Mouse (Mus musculus) megakaryocyte-erythroid progenitor cell, adult 5 weeks (primary cell): Measurements from ENCODE around the gene Hoxc4. TPM values are rescaled to one million over a fixed set of nuclear protein-coding genes. Genes with fewer than 3 reads are reported as not detected.

Source experiments
- polyA plus RNA-seq: library from polyadenylated mRNA; stranded (reverse); fragments of >175 nt; gene quantifications from 2 replicates; pipeline ENCODE4 v1.2.3, GENCODE M21; 2012

Hoxc4 gene
- 0.03 and 0.04 TPM in 2 replicates for polyA plus RNA-seq

DNA sequence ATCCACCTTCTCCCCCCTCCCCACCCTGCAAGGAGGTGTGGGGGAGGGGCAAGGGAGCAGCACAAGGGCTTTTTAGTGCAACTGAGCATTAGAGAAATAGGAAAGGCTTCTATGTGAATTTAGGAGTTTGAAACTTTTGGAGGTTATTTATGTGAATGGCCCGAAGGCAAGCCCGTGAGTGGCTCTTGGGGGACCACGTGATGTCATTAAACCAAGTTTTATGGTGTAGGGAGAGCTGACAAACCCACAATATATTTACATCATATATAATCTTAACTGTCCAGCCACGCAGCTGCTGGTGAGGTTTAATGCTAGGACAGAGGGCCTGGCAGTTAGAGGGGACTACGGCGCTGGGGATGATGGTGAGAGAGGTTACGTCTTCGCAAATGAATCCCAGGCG is at the start of gene Hoxc4:
TSS of gene Hoxc4 (plus strand) at position 299 of the 400 bp plus-strand sequence.

DNA sequence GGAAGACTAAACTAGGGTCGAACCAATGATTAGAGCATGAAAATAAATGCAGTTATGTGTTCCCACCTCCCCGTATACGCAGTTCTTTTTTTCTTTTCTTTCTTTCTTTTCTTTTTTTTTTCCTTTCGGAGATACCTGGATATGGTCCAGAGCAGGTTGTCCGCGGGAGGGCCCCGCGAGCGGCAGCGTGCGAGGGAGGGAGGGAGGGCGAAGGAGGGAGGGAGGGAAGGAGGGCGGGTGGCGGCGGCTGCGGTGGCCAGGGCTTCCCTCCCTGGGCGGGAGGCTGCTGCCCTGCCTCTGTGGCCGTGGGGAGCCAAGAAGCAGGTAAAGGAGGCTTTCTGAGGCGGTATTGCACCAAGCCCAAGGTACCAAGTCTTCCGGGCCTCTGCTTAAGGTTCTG is 42.6 kb upstream of the Hoxc4 start, which contains the start of gene Hoxc9:
TSS of gene Hoxc9 (plus strand) at position 269 of the 400 bp plus-strand sequence.

DNA sequence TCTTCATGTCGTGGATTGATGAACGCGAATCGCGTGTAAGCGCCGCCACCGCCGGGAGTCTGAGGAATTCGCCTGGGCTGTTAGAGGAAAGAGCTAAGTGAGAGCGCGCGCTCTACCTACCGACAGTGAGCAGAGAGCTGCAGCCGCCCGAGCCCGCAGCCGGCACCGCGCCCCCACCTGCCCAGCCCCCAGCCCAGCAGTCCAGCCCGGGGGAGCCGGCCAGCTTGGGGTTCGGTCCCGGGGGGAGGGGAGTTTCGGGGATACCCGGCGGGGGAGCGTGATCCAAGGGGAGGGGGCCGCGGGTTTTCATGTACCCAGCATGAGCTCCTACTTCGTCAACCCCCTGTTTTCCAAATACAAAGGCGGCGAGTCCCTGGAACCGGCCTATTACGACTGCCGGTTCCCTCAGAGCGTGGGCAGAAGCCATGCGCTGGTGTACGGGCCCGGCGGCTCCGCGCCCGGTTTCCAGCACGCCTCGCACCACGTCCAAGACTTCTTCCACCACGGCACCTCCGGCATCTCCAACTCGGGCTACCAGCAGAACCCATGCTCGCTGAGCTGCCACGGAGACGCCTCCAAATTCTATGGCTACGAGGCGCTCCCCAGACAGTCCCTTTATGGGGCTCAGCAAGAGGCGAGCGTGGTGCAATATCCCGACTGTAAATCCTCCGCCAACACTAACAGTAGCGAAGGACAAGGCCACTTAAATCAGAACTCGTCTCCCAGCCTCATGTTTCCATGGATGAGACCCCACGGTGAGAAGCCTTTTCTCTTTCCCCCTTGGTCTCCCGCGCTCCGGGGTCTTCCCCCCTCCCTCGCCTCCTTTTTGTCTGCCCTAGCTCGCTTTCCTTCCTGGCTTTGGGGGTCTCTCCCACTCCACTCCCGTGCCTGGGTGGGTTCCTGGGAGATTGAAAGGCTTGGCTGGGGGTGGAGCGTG is 28.0 kb upstream of the Hoxc4 start, which contains the start of gene Hoxc8:
TSS of gene Hoxc8 (plus strand) at position 147 of the 937 bp plus-strand sequence.

DNA sequence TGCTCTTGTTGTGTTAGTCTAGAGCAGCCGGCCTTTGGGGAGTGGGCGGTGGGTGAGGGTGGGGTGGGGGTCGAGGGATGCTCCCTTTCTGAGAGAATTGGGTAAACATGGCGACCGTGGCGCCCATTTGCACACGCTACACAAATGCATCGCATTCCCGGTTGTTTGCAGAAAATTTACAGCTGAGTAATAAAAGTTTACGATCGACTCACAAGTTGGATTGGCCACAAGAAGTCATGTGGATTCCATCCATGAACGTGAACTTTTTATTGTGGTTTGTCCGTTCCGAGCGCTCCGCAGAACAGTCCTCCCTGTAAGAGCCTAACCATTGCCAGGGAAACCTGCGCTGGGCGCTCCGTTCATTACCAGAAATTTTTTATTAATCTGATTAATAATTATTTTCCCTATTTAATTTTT is 20.8 kb upstream of the Hoxc4 start, which contains the start of gene Hoxc6:
TSS of gene Hoxc6 (plus strand) at position 319 of the 417 bp plus-strand sequence.

Other genes with a start within 250 kb of the Hoxc4 start
- 0.04 TPM in 1 of 2 replicates, not detected in the other for gene Hoxc13, start 97.8 kb upstream of the Hoxc4 start, polyA plus RNA-seq
- not detected in 2 replicates for gene Hoxc12, start 82.2 kb upstream of the Hoxc4 start, polyA plus RNA-seq
- not detected in 2 replicates for gene Hoxc11, start 64.5 kb upstream of the Hoxc4 start, polyA plus RNA-seq
- gene Hoxc10, start 52.1 kb upstream of the Hoxc4 start, polyA plus RNA-seq: not detected in 2 replicates
- 0.03 TPM in 1 of 2 replicates, not detected in the other for gene Hoxc5, start 51.5 kb upstream of the Hoxc4 start, polyA plus RNA-seq
- 0.03 TPM in 1 of 2 replicates, not detected in the other for gene Hoxc9, start 42.5 kb upstream of the Hoxc4 start, polyA plus RNA-seq
- not detected in 2 replicates for gene Hoxc8, start 28.3 kb upstream of the Hoxc4 start, polyA plus RNA-seq
- gene Hoxc6, start 20.7 kb upstream of the Hoxc4 start, polyA plus RNA-seq: 0.12 TPM in 1 of 2 replicates, not detected in the other
- gene Smug1, start 148.2 kb downstream of the Hoxc4 start, polyA plus RNA-seq: 0.66 and 1.4 TPM in 2 replicates
- 1.6 and 1.8 TPM in 2 replicates for gene Cbx5, start 220.9 kb downstream of the Hoxc4 start, polyA plus RNA-seq
- 133 and 198 TPM in 2 replicates for gene Hnrnpa1, start 221.5 kb downstream of the Hoxc4 start, polyA plus RNA-seq
- 84.3 and 91.5 TPM in 2 replicates for gene Nfe2, start 239.5 kb downstream of the Hoxc4 start, polyA plus RNA-seq